Mouse (Mus musculus): ENCODE measurements around the gene Pde5a.

The Pde5a gene

GRCm38 (mm10) chr3:122728852-122729600, at the start of gene Pde5a:
Gene Pde5a, plus strand, starts transcription at chr3:122728947.
- DNase-seq = peak; percentile 90

- no peak for DNase-seq
Measured at GRCm38 (mm10) chr3:122680851-122681250, 47.9 kb upstream of the Pde5a start.

GRCm38 (mm10) chr3:122682352-122682751, 46.4 kb upstream of the Pde5a start:
- no peak for DNase-seq

DNA sequence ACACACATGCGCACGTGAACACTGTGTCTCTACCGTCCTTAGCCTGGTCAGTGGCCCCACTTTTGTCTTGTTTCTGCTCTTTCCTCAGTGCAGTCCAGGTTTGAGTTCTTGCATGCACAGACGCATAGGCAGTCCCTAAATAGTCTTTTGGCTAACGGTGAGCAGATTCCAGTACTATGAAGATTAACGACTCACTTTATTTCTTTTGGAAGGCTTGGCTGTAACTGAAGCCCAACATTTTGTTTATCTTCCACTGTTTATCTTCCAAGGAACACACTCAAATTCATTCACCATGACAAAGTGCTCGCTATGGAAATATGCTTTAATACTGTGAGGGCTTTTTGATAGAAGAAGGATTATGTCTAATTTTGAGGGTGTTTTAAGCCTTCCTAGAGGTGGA, 43.9 kb upstream of the Pde5a start:
- no peak for DNase-seq

- no peak for DNase-seq
Measured at GRCm38 (mm10) chr3:122693039-122693438, 35.7 kb upstream of the Pde5a start.

- no peak for DNase-seq
Measured at GRCm38 (mm10) chr3:122695870-122696269, 32.9 kb upstream of the Pde5a start.

- DNase-seq = no peak
Measured at GRCm38 (mm10) chr3:122696672-122697071, 32.1 kb upstream of the Pde5a start.

DNA sequence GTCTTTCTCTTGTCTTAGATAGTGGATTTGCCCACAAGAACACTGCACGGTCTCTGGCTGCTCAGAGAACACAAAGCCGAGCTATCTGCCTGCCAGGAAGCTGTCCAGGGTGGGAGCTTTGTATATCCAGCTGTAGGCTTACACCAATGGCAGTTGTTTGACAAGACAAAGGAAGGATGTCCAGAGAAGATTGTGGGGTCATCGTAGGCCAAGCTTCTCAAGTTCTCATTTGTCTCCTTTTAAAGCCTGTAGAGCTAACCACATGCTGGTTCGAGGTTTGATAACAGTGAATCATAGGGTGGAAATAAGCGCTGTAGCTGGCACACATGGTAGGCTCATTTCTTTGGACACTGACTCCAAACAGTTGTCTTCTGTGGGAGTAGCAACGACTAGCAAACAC, 24.5 kb upstream of the Pde5a start:
- no peak for DNase-seq

DNA sequence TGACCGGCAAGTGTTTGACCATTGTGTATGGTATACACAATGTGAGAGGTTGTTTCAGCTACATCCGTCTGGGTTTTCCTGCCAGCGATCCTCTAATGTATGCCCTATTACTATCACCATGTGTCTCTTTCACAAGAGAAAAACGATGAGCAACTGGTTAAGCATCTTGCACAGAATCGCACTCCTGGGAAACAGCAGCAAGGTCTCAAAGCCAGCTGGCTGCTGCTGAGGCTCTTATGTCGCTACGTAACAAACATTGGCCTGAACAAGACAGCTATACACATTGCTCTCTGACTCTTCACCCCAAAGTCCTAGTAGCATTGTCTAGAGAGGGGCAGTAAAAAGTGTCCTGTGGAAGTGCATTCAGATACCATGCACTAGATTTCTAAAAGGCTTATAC, 23.5 kb upstream of the Pde5a start:
- DNase-seq = no peak

- DNase-seq = no peak
Measured at GRCm38 (mm10) chr3:122708485-122708884, 20.3 kb upstream of the Pde5a start.

DNA sequence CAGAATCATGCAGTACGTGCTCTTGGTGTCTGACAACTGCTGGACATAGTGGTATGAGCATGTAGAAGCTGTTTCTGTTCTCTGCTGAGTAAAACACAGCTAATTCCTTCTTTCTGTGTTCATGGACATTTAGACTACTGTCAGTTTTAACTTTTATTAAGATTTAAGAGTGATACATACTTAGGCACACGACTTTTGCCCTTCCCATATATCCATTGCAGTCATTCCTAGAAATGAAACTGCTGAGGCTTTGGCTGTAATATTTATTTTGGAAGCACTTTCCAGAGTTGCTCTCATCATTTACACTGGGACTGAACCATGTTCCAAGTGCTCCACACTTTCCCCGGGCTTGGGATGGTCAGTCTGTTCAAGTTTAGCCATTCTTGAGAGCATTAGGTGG, 18.6 kb upstream of the Pde5a start:
- no peak for DNase-seq

- DNase-seq = no peak
Measured at GRCm38 (mm10) chr3:122718631-122719030, 10.1 kb upstream of the Pde5a start.

DNA sequence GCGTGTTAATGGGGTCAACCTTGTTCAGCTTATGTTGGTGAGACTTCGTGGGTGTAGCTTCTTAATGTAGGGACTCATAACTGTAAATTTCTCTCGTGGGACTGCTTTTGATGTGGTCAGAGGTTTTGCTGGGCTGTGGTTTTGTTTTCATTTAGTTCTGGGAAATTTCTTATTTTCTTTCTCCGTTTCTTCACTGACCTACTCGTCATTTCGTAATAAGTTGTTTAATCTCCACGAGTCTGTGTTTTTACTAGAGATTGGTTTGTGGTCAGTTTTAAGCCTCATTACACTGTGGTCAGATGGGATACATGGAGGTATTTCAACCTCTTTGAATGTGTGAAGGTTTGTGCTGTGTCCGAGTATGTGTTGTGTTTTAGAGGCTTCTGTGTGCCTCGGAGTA, 7.2 kb upstream of the Pde5a start:
- DNase-seq = no peak

GRCm38 (mm10) chr3:122729601-122729959, 833 bp downstream of the Pde5a start:
- no peak for DNase-seq

DNA sequence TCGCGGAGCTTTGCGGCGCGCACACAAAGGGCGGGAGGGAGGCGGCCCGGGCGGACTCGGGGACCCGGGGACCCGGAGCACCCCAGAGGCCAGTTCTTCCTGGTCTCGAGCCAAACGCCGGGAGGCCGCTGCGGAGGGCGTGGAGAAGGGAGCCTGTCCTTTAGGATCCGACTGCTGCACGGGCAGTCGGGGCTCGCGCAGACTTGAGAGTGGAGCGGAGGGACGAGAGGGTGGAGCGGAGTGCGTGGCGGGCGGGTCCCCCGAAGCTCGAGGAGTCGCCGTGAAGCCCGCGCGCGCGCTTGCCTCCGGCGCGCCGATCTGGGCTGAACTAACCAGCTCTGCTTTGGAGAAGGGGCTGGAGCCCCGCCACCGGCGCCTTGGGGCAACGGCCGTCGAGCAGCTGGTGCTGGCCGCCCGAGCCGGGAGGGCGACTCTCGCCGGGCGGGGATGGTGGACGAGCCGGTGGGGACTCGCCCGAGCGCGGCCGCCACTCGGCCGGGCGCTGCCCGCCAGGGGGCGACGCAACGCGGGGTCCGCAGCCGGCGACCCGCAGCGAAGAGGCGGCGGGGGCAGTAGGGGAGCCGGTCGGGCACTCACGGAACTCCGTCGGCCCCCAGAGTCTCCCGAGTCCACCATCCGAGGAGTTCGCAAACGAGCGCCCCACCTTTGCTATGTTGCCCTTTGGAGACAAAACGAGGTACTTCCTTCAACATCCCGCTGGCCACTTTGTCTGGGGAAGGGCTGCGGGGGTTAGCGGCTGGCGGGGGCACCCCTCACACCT, 1.4 kb downstream of the Pde5a start:
- DNase-seq = peak; percentile 79

DNA sequence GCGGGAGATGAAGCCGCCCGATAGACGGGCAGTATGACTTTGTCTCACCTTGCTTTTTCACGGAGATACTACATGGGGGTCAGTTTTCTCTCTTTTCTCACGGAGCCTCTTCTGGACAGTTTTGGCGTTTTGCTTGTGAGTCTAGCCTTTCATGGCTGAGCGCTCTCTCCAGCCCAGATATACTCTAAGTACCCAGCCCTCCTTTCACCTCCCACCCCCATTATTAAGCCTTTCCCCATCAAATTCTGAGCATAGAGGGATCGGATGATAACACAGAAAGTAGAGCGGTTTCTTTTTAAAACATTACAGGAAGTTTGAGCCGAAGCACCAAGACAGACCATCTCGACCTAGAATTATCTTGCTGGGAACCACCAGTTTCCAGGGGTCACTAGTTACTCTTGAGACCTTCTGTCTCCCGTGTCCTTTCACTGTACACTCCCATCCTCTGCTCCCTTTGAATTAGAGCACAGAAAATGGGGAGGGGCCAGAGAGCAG, 2.0 kb downstream of the Pde5a start:
- no peak for DNase-seq

DNA sequence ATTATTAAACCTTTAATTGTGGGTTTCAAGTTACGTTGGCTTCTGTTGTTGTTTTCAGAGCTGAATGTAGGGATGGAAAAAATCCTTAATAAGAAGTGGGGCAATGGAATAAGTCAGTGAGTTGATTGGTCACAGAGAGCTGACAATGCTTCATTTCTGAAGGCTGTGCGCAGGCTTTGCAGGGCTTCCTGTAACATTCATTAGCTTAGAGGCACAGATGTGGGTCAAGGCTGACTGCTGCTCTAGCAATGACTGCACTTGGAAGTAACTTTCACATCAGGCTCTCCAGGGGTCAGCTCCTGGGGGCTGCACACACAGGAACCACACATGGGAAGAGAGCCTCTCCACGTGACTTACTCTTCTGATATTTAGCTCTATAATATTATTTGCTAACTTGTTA, 5.1 kb downstream of the Pde5a start:
- DNase-seq = no peak

GRCm38 (mm10) chr3:122734329-122734728, 5.6 kb downstream of the Pde5a start:
- no peak for DNase-seq

DNA sequence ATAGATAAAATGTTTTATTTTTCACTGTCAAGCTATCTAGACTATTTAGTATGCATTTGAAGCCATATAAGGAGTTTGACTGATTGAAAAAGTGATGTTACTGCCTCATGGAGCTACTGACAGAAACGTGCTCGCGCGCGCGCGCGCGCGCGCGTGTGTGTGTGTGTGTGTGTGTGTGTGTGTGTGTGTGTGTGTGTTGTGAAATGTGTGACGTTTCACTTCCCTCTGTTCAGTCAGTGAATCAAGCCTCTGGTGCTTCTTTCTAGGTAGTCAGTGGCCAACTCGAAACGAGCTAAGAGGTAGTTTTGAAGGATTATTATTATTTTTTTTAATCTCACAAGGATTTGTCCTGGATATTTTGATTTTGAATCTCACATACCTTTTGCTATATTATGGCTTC, 10.7 kb downstream of the Pde5a start:
- no peak for DNase-seq

GRCm38 (mm10) chr3:122744265-122744664, 15.5 kb downstream of the Pde5a start:
- DNase-seq = no peak

GRCm38 (mm10) chr3:122747921-122748700, 19.4 kb downstream of the Pde5a start:
- DNase-seq = no peak

DNA sequence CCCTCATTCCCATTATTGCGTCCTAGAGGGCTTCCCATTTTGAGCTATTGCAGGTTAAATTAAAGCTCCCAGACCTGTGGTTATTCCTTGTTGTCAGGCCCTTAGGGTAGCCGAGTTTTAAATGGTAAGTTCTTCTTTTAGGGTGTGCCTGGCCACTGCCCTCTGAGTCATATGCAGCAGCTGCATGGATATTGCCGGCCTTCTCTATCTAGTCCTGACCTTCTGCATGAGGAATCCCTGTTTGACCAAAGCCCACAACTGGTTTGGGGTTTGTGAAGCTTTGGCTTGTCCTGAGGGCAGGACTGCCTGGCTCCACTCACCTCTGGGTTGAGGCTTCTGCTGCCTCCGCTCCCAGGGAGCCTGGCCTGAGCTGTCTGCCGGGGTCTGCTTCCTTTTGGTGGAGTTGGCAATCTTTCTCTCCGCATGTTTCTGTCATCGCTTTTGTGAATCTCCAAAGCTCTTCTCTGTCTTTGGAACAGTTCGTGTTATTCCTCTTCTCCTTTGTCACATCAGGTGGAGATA, 34.6 kb downstream of the Pde5a start:
- DNase-seq = no peak

DNA sequence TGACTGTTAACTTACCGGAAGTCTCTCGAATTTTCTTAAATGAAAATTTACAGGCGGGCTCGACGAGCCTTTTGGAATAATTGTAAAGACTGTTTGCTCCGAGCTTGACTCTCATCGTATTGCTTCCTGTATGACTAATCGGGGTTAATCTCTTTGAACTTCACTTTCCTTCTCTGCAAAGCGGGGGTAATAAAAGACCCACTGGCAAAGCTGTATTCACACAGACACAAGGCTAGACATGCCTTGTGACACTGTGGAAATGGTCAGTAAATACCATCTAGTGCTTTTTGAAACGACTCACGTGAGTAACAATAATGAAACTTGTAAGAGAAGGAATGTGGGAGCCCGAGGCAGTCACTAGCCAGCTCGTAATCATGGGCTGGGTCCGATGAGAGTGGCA, 35.0 kb downstream of the Pde5a start:
- DNase-seq = no peak

Measured in thymus, postnatal 4 days (tissue).